Mouse (Mus musculus) adrenal gland, postnatal 4 days (tissue): ENCODE data around the gene Them5. TPM values are rescaled to one million over a fixed set of nuclear protein-coding genes. Genes with fewer than 3 reads are reported as not detected.

Experiments
- DNase-seq, 2 experiments: peaks; one replicate each; pipeline ENCODE4 v3.0.0; 2021 to 2022; ENCODE audit warnings: low spot score in 2 of 2, mixed read lengths in 2 of 2
- long read RNA-seq, 2 experiments: library from polyadenylated mRNA; stranded (forward); transcript quantifications; one replicate each; pipeline ENCODE4 v2.0.0; 2021
- total RNA-seq, 2 experiments: library from RNA; stranded (reverse); gene quantifications; 2 replicates each; pipeline ENCODE4 v1.2.3; 2021

Gene Them5
- total RNA-seq = not detected
- long read RNA-seq, experiment 1 = 0 reads
- long read RNA-seq, experiment 2 = 0 reads

DNA sequence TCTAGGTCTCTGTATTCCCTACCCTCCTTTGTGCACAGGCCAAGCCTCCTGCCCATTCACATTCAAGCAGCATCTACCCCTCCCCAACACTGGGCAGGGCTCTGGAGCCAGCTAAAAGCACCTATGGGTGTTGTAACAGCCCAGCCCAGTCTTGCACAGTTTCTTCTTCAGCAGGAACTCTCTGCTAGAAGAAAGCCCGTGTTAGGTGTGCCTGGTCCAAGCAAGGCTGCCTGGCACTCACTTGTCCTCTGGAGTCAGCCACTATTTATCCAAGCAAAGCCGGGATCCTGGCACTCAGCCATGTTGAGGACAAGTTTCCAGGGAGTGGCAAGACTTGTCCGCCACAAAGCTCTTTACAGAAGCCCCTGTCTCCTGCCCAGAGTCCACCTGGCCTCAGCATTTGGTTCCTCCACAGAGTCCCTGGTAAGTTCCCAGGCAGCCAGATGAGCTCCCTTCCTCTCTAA is at the start of gene Them5:
Gene Them5, plus strand, starts transcription at position 141 of the 464 bp plus-strand sequence.
- no peak for DNase-seq

DNA sequence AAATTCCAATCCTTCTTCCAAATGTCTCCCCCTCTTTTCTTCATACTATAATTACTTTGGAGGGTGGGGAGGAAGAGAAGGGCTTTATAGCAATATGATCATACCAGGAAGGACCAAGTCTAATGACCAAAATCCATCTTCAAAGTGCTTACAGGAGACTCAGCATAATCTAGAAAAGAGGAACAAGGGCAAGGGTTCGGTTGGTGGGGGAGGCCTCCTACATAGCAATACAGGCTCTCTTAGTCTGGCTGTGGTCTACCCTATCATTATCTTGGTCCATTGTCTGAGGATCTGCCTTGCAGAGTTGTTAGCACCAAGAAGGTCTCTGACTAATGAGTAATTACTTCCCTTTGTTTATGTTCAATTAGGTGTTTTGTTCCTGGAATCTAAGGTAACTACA is 36.4 kb upstream of the Them5 start:
- no peak for DNase-seq

GRCm38 (mm10) chr3:94306975-94307374 is 34.9 kb upstream of the Them5 start:
- DNase-seq = no peak

- DNase-seq = peak; percentile 85 to 97
Measured at GRCm38 (mm10) chr3:94309633-94310363, 32.1 kb upstream of the Them5 start, which contains the start of gene Them4. Them4 (plus strand) TSS chr3:94310089.

GRCm38 (mm10) chr3:94310491-94310890 is 31.4 kb upstream of the Them5 start:
- DNase-seq = no peak

- DNase-seq = no peak
Measured at GRCm38 (mm10) chr3:94310911-94311310, 31.0 kb upstream of the Them5 start.

DNA sequence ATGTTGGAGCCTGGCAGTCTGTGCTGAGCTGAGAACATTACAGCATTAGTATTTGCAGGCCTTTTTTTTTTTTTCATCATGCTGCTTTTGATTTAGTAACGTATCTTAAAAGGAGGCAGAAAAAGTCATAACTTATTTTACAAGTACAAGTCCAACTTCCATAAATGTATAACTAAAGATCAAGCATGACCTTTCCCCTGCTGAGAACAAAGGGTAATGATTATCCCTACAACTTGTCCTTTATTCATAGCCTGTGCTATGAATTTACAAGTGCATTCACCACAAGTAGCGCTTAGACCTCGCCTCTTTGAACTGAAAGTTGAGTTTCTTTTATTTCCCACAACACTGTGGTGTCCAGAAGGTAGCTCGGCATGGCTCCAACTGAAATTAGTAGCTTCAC is 30.5 kb upstream of the Them5 start:
- DNase-seq = no peak

DNA sequence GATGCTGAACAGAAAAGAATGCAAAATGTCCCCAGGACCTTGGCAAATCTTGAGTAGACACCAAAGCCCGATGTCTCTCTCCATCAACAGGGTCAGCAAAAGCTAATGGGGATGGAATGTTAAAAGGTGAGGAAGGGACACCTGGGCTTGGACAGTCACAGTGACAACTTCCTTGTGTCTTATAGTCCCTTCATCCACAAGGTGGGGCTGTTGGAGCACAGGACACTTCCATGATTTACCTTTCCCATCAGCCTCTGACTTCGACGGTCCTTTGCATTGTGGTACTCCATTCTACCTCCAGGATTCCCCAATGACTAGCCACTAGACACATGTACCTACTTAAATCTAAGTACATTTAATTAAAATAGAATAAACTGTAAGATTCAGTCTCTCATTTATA is 13.2 kb upstream of the Them5 start:
- no peak for DNase-seq

GRCm38 (mm10) chr3:94334442-94334841 is 7.5 kb upstream of the Them5 start:
- no peak for DNase-seq

DNA sequence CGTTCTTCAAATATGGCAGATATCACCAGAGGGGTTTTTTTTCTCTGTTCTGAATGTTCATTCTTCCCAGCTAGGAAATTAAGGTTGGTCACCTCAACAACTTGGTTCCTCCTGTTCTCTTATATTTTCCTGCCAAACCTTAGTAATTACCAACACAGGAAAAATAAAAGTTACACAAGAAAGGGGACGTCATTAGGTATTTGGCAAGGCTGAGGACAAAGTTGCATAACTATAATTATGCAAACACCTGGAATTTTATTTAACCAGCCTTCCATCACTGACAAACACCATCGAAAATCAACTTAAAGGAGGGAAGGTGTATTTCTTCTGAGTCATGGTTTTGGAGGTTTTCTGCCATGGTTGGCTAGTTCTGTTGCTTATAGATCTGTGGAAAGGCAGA is 3.4 kb upstream of the Them5 start:
- DNase-seq = no peak

- DNase-seq = no peak
Measured at GRCm38 (mm10) chr3:94342552-94342951, 653 bp downstream of the Them5 start.

GRCm38 (mm10) chr3:94344182-94344581 is 2.3 kb downstream of the Them5 start:
- no peak for DNase-seq

DNA sequence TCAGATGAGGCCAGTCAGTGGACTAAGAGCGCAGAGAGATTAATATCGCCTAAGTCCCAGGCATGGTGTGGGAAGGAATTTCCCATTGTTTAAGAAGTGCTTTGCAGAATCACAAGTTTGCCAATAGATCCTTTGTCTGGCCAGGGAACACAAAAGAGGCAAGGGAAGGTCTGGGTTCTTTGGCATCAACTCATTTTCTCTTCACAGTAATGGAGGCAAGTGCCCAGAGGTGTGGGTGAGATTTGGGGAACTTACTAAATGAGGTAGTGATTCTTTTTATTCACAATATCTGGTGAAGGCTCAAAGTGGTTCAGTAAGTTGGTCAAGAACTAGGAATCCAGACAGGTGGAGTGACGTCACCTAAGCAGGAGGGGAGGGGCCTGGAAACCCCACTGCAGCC is 3.0 kb downstream of the Them5 start:
- DNase-seq = no peak

GRCm38 (mm10) chr3:94348146-94348545 is 6.2 kb downstream of the Them5 start:
- DNase-seq = no peak

- DNase-seq = no peak
Measured at GRCm38 (mm10) chr3:94360812-94361211, 18.9 kb downstream of the Them5 start.

GRCm38 (mm10) chr3:94362138-94362537 is 20.2 kb downstream of the Them5 start, which contains the start of gene C2cd4d:
C2cd4d (plus strand) TSS chr3:94362438.
- DNase-seq = no peak

GRCm38 (mm10) chr3:94363291-94364153 is 21.6 kb downstream of the Them5 start:
- peak; percentile 24 to 45 for DNase-seq

- DNase-seq = no peak
Measured at GRCm38 (mm10) chr3:94364154-94364526, 22.2 kb downstream of the Them5 start.

GRCm38 (mm10) chr3:94366761-94367160 is 24.9 kb downstream of the Them5 start:
- DNase-seq = peak; percentile 43 to 61

DNA sequence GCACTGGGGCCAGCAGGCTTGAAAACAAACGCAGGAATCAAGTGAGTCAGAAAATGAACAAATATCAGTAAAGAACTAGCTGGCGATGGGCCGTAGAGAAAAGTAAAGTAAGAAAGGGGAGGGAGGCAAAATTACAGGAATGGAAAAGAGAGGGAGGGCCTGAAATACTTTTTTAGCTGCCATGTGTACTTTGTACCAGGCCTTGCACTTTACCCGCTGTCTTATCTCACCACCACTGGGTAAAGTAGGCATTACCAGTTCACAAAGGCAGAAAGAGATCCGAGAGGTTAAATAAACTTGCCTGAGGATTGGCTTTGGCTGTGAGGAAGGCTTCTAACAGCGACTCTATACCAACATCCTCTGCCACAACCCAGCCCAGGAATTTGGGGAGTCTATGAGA is 25.6 kb downstream of the Them5 start:
- DNase-seq = no peak

DNA sequence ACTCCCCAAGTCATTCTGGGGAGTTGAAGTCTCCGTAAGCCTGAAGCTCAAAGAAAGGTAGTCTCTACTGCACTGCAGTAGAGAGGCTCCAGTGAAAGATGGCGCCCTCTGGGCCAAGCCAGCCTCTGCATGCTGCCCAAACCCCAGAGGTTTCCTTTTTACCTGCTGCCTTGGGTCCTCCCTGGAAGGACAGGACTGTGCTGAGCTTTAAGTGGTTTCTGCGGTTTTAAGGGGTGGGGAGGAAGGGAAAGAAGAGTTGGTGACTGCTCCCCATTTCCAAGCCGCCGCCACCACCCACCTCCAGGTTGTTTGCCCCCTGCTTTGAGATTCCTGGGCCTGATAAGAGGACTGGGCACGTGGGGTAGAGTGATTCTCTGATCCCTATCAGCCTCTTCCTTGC is 26.7 kb downstream of the Them5 start:
- no peak for DNase-seq

GRCm38 (mm10) chr3:94369709-94370108 is 27.8 kb downstream of the Them5 start:
- DNase-seq = no peak
